Mouse (Mus musculus) testis, adult 2 months (tissue): Measurements from ENCODE around the gene Tmprss2.

ENCODE experiments used
- CTCF ChIP-seq: fragments of 200-500 bp; IDR thresholded peaks from 2 replicates; pipeline ENCODE4 v1.5.1; 2012; ENCODE audit warnings: low read depth, mild to moderate bottlenecking, inconsistent platforms, low read length, moderate library complexity; ENCODE audit not compliant: control insufficient read depth, insufficient read depth, insufficient replicate concordance
- POLR2A ChIP-seq: fragments of 200-500 bp; IDR thresholded peaks from 2 replicates; pipeline ENCODE4 v1.6.1; 2012; ENCODE audit warnings: low read depth, mild to moderate bottlenecking, inconsistent platforms, low read length, moderate library complexity; ENCODE audit not compliant: control insufficient read depth

GRCm38 (mm10) chr16:97632880-97633484 lies 22.0 kb upstream of the Tmprss2 start:
- TF ChIP-seq CTCF (no peak), POLR2A (no peak)
